Mouse (Mus musculus) embryo, embryonic 10 days (tissue): ENCODE results near the gene Vstm2a.

Source experiments
- DNase-seq: peaks from one replicate; pipeline ENCODE4 v3.0.0-alpha.2; 2015; ENCODE audit warnings: low spot score

The Vstm2a gene

GRCm38 (mm10) chr11:16439548-16440251 is 182.2 kb downstream of the Vstm2a start:
- DNase-seq: no peak
